11 mouse cellular contexts compared by ENCODE assay signal in genomic region chr13:59972093-59972427, GRCm38 (mm10).
A peak's percentile ranks its signal among the peaks of the same experiment; 100 is the strongest.
DNase-seq lines count a peak whose midpoint lies in the region; ATAC-seq and TF ChIP-seq lines count a peak whose summit lies in the region.
"Had no signal": no experiment of that assay in that cellular context is flagged by ENCODE, and none has a peak within 500 bp of the region (broad histone marks: within the 10 kb centered on the region; RNA-seq: fewer than 3 reads in every experiment).

No protein-coding gene starts in this region.

- TF ChIP-seq EP300 in heart, adult 2 months (IDR thresholded peaks at IDR 0.05; ENCODE audit: insufficient read depth, low read depth, low read length), result no peak

- intact Hi-C loops in heart, adult 2 months (cut with DNase I), result no loop called here

- DNase-seq in heart, adult 2 months, result no peak
- no peak for DNase-seq in embryonic facial prominence, embryonic 11.5 days (ENCODE audit: low spot score)
- DNase-seq in limb, embryonic 14.5 days (ENCODE audit: low spot score), result no peak
- no peak for DNase-seq in retina, postnatal 1 day
- DNase-seq in cerebellum, adult 8-10 months, result no peak
- no peak for DNase-seq in right cerebral cortex, postnatal 10 days (ENCODE audit: low spot score in 2 of 2)
- DNase-seq: cerebellum, postnatal 25 days; heart, postnatal 36 days; lung, postnatal 36 days had no signal

- no peak for TF ChIP-seq CTCF in heart, adult 2 months (IDR thresholded peaks at IDR 0.05)

- no peak overlapping the region for H3K9ac ChIP-seq in heart, embryonic 14.5 days (ENCODE audit: low read length)
- no peak overlapping the region for H3K9ac ChIP-seq in heart, adult 2 months (ENCODE audit: low read depth, low read length)
- peak overlapping the region; percentile 27; the same call in 1 of the 2 replicates for H3K9ac ChIP-seq in embryonic facial prominence, embryonic 11.5 days (replicated peaks; ENCODE audit: low read length)
- H3K9ac ChIP-seq in forebrain, embryonic 16.5 days (replicated peaks; ENCODE audit: low read depth, low read length), result peak overlapping the region; percentile 18; the same call in 1 of the 2 replicates
- H3K9ac ChIP-seq in limb, embryonic 14.5 days (ENCODE audit: low read depth, low read length, severe bottlenecking), result no peak overlapping the region

- H3K4me3 ChIP-seq in heart, embryonic 14.5 days (ENCODE audit: control insufficient read depth in 1 of 2, insufficient read depth in 1 of 2, low read depth in 1 of 2, low read length in 2 of 2), result no peak overlapping the region
- H3K4me3 ChIP-seq in heart, adult 2 months, result no peak overlapping the region
- H3K4me3 ChIP-seq in embryonic facial prominence, embryonic 11.5 days (ENCODE audit: low read depth, low read length), result no peak overlapping the region
- H3K4me3 ChIP-seq in forebrain, embryonic 16.5 days (replicated peaks; ENCODE audit: low read length), result no peak overlapping the region
- no peak overlapping the region for H3K4me3 ChIP-seq in limb, embryonic 14.5 days (replicated peaks; ENCODE audit: low read length)

- no peak for ATAC-seq in heart, embryonic 14.5 days (ENCODE audit: insufficient number of reproducible peaks, insufficient read depth, low FRiP score, low read depth)
- ATAC-seq in embryonic facial prominence, embryonic 11.5 days (replicated peaks; ENCODE audit: insufficient number of reproducible peaks, low FRiP score, low TSS enrichment, low read depth), result no peak
- peak; percentile 71 for ATAC-seq in forebrain, embryonic 16.5 days
- ATAC-seq in limb, embryonic 14.5 days (ENCODE audit: low FRiP score, low read depth), result no peak

- H3K27ac ChIP-seq in heart, embryonic 14.5 days (replicated peaks in 1 of 2; ENCODE audit: control insufficient read depth in 1 of 2, insufficient read depth in 1 of 2, low read depth in 2 of 2, low read length in 2 of 2), result no peak overlapping the region
- no peak overlapping the region for H3K27ac ChIP-seq in heart, adult 2 months
- no peak overlapping the region for H3K27ac ChIP-seq in embryonic facial prominence, embryonic 11.5 days (replicated peaks; ENCODE audit: low read depth, low read length)
- H3K27ac ChIP-seq in forebrain, embryonic 16.5 days (ENCODE audit: low read length), result peak overlapping the region; percentile 48
- peak overlapping the region; percentile 70; the same call in 1 of the 2 replicates for H3K27ac ChIP-seq in limb, embryonic 14.5 days (replicated peaks; ENCODE audit: low read depth, low read length)

- peaks cover 15 to 32% of the 10 kb centered on the region in 2 experiments for H3K4me1 ChIP-seq in heart, embryonic 14.5 days (ENCODE audit: control insufficient read depth in 2 of 2, insufficient read depth in 2 of 2, low read length in 2 of 2)
- H3K4me1 ChIP-seq in heart, adult 2 months (ENCODE audit: control insufficient read depth, insufficient read depth, low read length), result no peaks in the 10 kb centered on the region
- H3K4me1 ChIP-seq in embryonic facial prominence, embryonic 11.5 days (ENCODE audit: control insufficient read depth, insufficient read depth, low read length), result peaks cover 8% of the 10 kb centered on the region
- H3K4me1 ChIP-seq in forebrain, embryonic 16.5 days (replicated peaks; ENCODE audit: control insufficient read depth, insufficient read depth, low read length), result peaks cover 26% of the 10 kb centered on the region
- peaks cover 46% of the 10 kb centered on the region for H3K4me1 ChIP-seq in limb, embryonic 14.5 days (ENCODE audit: control insufficient read depth, insufficient read depth, low read length)

- TF ChIP-seq POLR2A in heart, adult 2 months (IDR thresholded peaks at IDR 0.05; ENCODE audit: insufficient read depth, low read depth, low read length), result no peak
- TF ChIP-seq POLR2A in limb, embryonic 14.5 days (IDR thresholded peaks at IDR 0.05; ENCODE audit: borderline replicate concordance, extremely low read depth, insufficient read depth, insufficient read length), result no peak

- whole genome bisulfite sequencing in heart, embryonic 14.5 days, result 69% methylated on average over 9 of the region's 9 CpGs
- WGBS in heart, adult 2 months, result 77% methylated on average over 9 of the region's 9 CpGs
- 37% methylated on average over 9 of the region's 9 CpGs for WGBS in embryonic facial prominence, embryonic 11.5 days
- WGBS in forebrain, embryonic 16.5 days, result 6% methylated on average over 9 of the region's 9 CpGs
- WGBS in limb, embryonic 14.5 days, result 48% methylated on average over 9 of the region's 9 CpGs

- no peaks in the 10 kb centered on the region; the same call in 1 of the 2 replicates for H3K27me3 ChIP-seq in heart, embryonic 14.5 days (ENCODE audit: control insufficient read depth, insufficient read depth, low read length)
- H3K27me3 ChIP-seq in heart, adult 2 months (ENCODE audit: control insufficient read depth, insufficient read depth, low read length), result no peaks in the 10 kb centered on the region
- no peaks in the 10 kb centered on the region for H3K27me3 ChIP-seq in embryonic facial prominence, embryonic 11.5 days (ENCODE audit: control insufficient read depth, insufficient read depth, low read length)
- 0 out of 2 replicates have a peak, but pooled peaks cover 2% of the 10 kb centered on the region for H3K27me3 ChIP-seq in forebrain, embryonic 16.5 days (replicated peaks; ENCODE audit: control insufficient read depth, insufficient read depth, low read length)
- H3K27me3 ChIP-seq in limb, embryonic 14.5 days (ENCODE audit: control insufficient read depth, insufficient read depth, low read length), result no peaks in the 10 kb centered on the region

- no peaks in the 10 kb centered on the region for H3K9me3 ChIP-seq in heart, embryonic 14.5 days (ENCODE audit: control insufficient read depth, low read length)
- no peaks in the 10 kb centered on the region for H3K9me3 ChIP-seq in embryonic facial prominence, embryonic 11.5 days (replicated peaks; ENCODE audit: control insufficient read depth, low read length)
- no peaks in the 10 kb centered on the region for H3K9me3 ChIP-seq in forebrain, embryonic 16.5 days (ENCODE audit: control insufficient read depth, low read length)
- H3K9me3 ChIP-seq in limb, embryonic 14.5 days (ENCODE audit: control insufficient read depth, low read length), result no peaks in the 10 kb centered on the region

- H3K4me2 ChIP-seq in heart, embryonic 14.5 days (ENCODE audit: low read length), result peak overlapping the region; percentile 65
- no peak overlapping the region for H3K4me2 ChIP-seq in embryonic facial prominence, embryonic 11.5 days (ENCODE audit: low read depth, low read length)
- peak overlapping the region; percentile 47 for H3K4me2 ChIP-seq in forebrain, embryonic 16.5 days (ENCODE audit: low read length)
- peak overlapping the region; percentile 38; the same call in 1 of the 2 replicates for H3K4me2 ChIP-seq in limb, embryonic 14.5 days (replicated peaks; ENCODE audit: low read depth, low read length, severe bottlenecking)

- H3K79me2 ChIP-seq in heart, adult 2 months (replicated peaks; ENCODE audit: control insufficient read depth, insufficient read depth, low read length), result no peaks in the 10 kb centered on the region

- H3K36me3 ChIP-seq in heart, embryonic 14.5 days (ENCODE audit: control insufficient read depth, insufficient read depth, low read length), result no peaks in the 10 kb centered on the region
- H3K36me3 ChIP-seq in heart, adult 2 months (ENCODE audit: control insufficient read depth, insufficient read depth, low read length), result no peaks in the 10 kb centered on the region
- no peaks in the 10 kb centered on the region for H3K36me3 ChIP-seq in embryonic facial prominence, embryonic 11.5 days (replicated peaks; ENCODE audit: control insufficient read depth, insufficient read depth, low read depth, low read length)
- H3K36me3 ChIP-seq in forebrain, embryonic 16.5 days (ENCODE audit: control insufficient read depth, insufficient read depth), result no peaks in the 10 kb centered on the region
- H3K36me3 ChIP-seq in limb, embryonic 14.5 days (ENCODE audit: control insufficient read depth, insufficient read depth, low read length), result no peaks in the 10 kb centered on the region

Comparison
In these comparisons a context has a peak if more than half of its experiments do, and no peak if none do; other contexts are left out.
1. H3K27ac ChIP-seq: peak in forebrain, embryonic 16.5 days (single experiment) and limb, embryonic 14.5 days (single experiment); none in heart, embryonic 14.5 days (0 of 2), heart, adult 2 months (single experiment) and embryonic facial prominence, embryonic 11.5 days (single experiment).
2. H3K9ac ChIP-seq: peak in embryonic facial prominence, embryonic 11.5 days (single experiment) and forebrain, embryonic 16.5 days (single experiment); none in heart, embryonic 14.5 days (single experiment), heart, adult 2 months (single experiment) and limb, embryonic 14.5 days (single experiment).